Mouse (Mus musculus) embryonic facial prominence, embryonic 11.5 days (tissue): ENCODE results near the gene Dtx1. TPM values are rescaled to one million over a fixed set of nuclear protein-coding genes. Genes with fewer than 3 reads are reported as not detected.
A peak's percentile ranks its signal among the peaks of the same experiment; 100 is the strongest.

Source experiments
- ATAC-seq: fragments of 200-750 bp; cut with Nextera tagmentation; replicated peaks from 2 replicates; pipeline ENCODE4 v1.8.0; 2017; ENCODE audit warnings: low read depth; ENCODE audit not compliant: insufficient number of reproducible peaks, low FRiP score, low TSS enrichment
- DNase-seq: peaks from one replicate; pipeline ENCODE4 v3.0.0-alpha.2; 2015; ENCODE audit warnings: low spot score
- H3K27ac ChIP-seq: fragments of 300-500 bp; sonication (generic); replicated peaks from 2 replicates; pipeline ENCODE4 v1.5.1; 2014; ENCODE audit warnings: mild to moderate bottlenecking, low read depth, low read length, control low read depth
- H3K27me3 ChIP-seq: fragments of 300-500 bp; sonication (generic); 2 replicates; pipeline ENCODE4 v1.6.1; 2014; ENCODE audit warnings: mild to moderate bottlenecking, low read length, moderate library complexity, mixed read lengths; ENCODE audit not compliant: control insufficient read depth, insufficient read depth
- H3K36me3 ChIP-seq: fragments of 300-500 bp; sonication (generic); replicated peaks from 2 replicates; pipeline ENCODE4 v1.6.1; 2014; ENCODE audit warnings: low read depth, mild to moderate bottlenecking, low read length, moderate library complexity, mixed read lengths; ENCODE audit not compliant: control insufficient read depth, insufficient read depth
- H3K4me1 ChIP-seq: fragments of 300-500 bp; sonication (generic); 2 replicates; pipeline ENCODE4 v1.6.1; 2014; ENCODE audit warnings: low read length, mixed read lengths; ENCODE audit not compliant: control insufficient read depth, insufficient read depth
- H3K4me2 ChIP-seq: fragments of 300-500 bp; sonication (generic); 2 replicates; pipeline ENCODE4 v1.6.1; 2014; ENCODE audit warnings: low read depth, mild to moderate bottlenecking, control low read depth, low read length, moderate library complexity
- H3K4me3 ChIP-seq: fragments of 300-500 bp; sonication (generic); 2 replicates; pipeline ENCODE4 v1.5.1; 2014; ENCODE audit warnings: low read depth, low read length, control low read depth
- H3K9ac ChIP-seq: fragments of 300-500 bp; sonication (generic); replicated peaks from 2 replicates; pipeline ENCODE4 v1.6.1; 2014; ENCODE audit warnings: mild to moderate bottlenecking, control low read depth, low read length
- H3K9me3 ChIP-seq: fragments of 300-500 bp; sonication (generic); replicated peaks from 2 replicates; pipeline ENCODE4 v1.6.1; 2016; ENCODE audit warnings: mild to moderate bottlenecking, low read length, inconsistent platforms, mixed read lengths; ENCODE audit not compliant: control insufficient read depth
- WGBS: fragments of 180-500 bp; shearing (Covaris S2); extraction: QIAGEN DNeasy Blood & Tissue Kit; methylation state at CpG from one replicate; pipeline ENCODE4 v1.1.7; 2014; 5-methylcytosine and 5-hydroxymethylcytosine counted together
- polyA plus RNA-seq: library from polyadenylated mRNA; unstranded; fragments of >200 nt; fragmentation: Nextera tagmentation; extraction: Ambion mirVana; gene quantifications from 2 replicates; pipeline ENCODE4 v1.2.1, GENCODE M21; 2014

Dtx1 gene
- polyA plus RNA-seq, result 3.3 TPM in 2 replicates

DNA sequence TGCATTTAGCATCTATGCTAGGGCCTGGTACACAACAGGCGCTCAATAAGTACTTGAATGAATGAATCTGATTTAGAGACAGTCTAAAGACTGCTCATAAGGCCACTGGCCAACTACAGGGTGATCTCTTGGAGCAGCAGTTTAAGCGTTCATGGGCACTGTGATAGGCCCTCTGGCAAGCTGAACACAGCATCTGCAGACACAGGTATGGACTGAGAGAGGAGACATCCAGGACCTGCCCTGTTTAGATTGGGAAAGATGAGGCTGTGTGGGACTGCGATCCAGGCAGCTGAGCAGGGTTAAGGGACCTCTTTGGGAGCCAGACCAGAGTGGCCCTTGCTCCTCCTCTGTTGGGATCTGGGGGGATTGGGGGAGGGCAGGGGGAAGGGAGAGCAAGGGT, at the start of gene Dtx1:
Gene Dtx1, minus strand, starts transcription at position 101 of the 400 bp plus-strand sequence.
- DNase-seq (no peak), ATAC-seq (no peak)
- peaks cover 46% of the 10 kb centered on the region for H3K27me3 ChIP-seq
- H3K9me3 ChIP-seq, result no peaks in the 10 kb centered on the region
- H3K4me2 ChIP-seq, result peak within 1 kb of the TSS; percentile 67
- peak within 1 kb of the TSS; percentile 46 for H3K9ac ChIP-seq
- no peak within 1 kb of the TSS for H3K27ac ChIP-seq
- WGBS, result 35% methylated on average over 3 of the region's 3 CpGs
- H3K4me3 ChIP-seq, result peak within 1 kb of the TSS; percentile 46
- peaks cover 8% of the 10 kb centered on the region for H3K4me1 ChIP-seq
- H3K36me3 ChIP-seq, result no peaks in the 10 kb centered on the region

DNA sequence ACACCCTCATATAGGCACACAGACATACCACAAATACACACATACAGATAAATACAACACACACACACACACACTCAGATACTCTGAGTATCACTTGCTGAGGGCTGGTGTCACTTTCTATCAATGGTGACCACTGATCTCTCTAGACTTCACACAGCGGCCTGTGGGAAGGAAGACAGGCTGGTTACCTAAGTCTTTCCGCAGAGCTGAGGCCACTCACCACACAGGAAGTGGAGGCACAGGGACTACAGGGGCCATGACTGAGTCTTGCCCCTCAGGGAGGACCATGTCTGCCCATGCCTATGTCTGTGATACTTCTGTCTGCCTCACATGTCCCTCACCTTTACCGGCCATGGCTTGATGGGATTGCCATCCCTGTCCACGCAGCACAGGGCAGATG, 42.5 kb upstream of the Dtx1 start:
- Histone ChIP-seq H3K9ac (no peak overlapping the region), H3K27me3 (no peaks in the 10 kb centered on the region), H3K4me1 (no peaks in the 10 kb centered on the region), H3K4me3 (no peak overlapping the region), H3K27ac (no peak overlapping the region), H3K36me3 (no peaks in the 10 kb centered on the region), H3K9me3 (no peaks in the 10 kb centered on the region), H3K4me2 (no peak overlapping the region)
- DNase-seq, result no peak
- no peak for ATAC-seq
- 93% methylated on average over 4 of the region's 4 CpGs for WGBS

DNA sequence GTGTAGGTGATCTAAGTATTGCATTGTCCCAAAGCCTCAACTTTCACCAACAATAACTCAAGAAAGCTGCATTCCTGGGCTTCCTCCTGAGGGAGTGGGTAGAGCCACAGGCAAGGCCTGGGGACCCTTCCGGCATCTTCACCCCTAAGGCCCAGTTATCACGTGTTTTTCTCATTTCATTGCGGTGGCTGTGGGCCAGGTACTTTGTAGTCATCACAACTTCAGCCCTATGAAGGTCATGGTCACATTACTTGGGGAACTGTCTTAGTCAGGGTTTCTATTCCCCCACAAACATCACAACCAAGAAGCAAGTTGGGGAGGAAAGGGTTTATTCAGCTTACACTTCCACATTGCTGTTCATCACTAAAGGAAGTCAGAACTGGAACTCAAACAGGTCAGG, 41.1 kb upstream of the Dtx1 start:
- Histone ChIP-seq H3K4me1 (no peaks in the 10 kb centered on the region), H3K4me2 (no peak overlapping the region), H3K36me3 (no peaks in the 10 kb centered on the region), H3K27me3 (no peaks in the 10 kb centered on the region), H3K27ac (no peak overlapping the region), H3K9me3 (no peaks in the 10 kb centered on the region), H3K4me3 (no peak overlapping the region), H3K9ac (no peak overlapping the region)
- no peak for ATAC-seq
- 76% methylated on average over 3 of the region's 3 CpGs for WGBS
- no peak for DNase-seq

DNA sequence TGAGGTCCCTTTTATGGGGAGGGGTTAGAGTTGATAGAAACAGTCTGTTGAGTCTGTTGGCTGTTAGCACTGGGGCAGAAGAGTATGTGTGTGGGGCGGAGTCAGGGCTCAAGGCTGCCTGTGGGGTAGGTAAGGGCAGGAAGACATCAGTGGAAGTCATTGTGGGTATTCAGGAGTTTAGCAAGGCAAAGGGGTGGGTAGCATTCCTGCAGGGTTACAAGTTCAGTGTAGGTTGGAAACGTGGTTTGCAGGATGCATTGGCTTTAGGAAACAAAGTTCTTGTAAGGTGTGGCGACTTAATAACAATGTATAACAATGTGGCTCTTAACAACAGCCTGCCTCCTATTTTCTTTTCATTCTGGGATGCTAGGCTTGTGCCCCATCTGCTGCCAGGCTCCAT, 39.5 kb upstream of the Dtx1 start:
- no peak overlapping the region for H3K4me3 ChIP-seq
- ATAC-seq (no peak), DNase-seq (no peak)
- no peak overlapping the region for H3K9ac ChIP-seq
- WGBS, result 77% methylated on average over 3 of the region's 3 CpGs
- H3K27ac ChIP-seq, result no peak overlapping the region
- H3K36me3 ChIP-seq, result no peaks in the 10 kb centered on the region
- H3K27me3 ChIP-seq, result no peaks in the 10 kb centered on the region
- no peaks in the 10 kb centered on the region for H3K9me3 ChIP-seq
- no peaks in the 10 kb centered on the region for H3K4me1 ChIP-seq
- no peak overlapping the region for H3K4me2 ChIP-seq

DNA sequence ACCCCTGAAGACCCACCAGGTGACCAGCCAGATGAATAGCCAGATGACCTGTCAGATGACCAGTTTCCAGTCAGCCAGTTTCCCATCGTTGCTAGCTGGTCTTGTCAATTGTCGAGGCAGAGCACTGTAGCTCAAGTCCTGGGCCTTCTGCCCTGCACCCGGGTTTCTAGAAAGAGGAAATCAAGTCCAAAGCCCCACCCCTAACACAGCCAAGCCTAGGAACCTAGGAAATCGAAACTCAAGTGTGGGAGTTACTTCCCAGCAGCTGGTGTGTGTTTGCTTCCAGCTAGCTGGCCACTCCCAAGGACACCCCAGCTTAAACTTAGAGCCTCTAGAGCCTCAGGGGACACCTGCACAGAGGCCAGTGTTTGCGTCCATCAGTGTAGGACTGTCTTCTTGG, 38.0 kb upstream of the Dtx1 start, which contains the start of gene Oas2:
Gene Oas2, minus strand, starts transcription at position 166 of the 400 bp plus-strand sequence.
- no peaks in the 10 kb centered on the region for H3K9me3 ChIP-seq
- 68% methylated on average over 5 of the region's 5 CpGs for WGBS
- no peak within 1 kb of the TSS for H3K27ac ChIP-seq
- ATAC-seq (no peak), DNase-seq (no peak)
- H3K36me3 ChIP-seq, result no peaks in the 10 kb centered on the region
- no peak within 1 kb of the TSS for H3K4me3 ChIP-seq
- no peaks in the 10 kb centered on the region for H3K27me3 ChIP-seq
- H3K9ac ChIP-seq, result no peak within 1 kb of the TSS
- H3K4me2 ChIP-seq, result no peak within 1 kb of the TSS
- no peaks in the 10 kb centered on the region for H3K4me1 ChIP-seq

DNA sequence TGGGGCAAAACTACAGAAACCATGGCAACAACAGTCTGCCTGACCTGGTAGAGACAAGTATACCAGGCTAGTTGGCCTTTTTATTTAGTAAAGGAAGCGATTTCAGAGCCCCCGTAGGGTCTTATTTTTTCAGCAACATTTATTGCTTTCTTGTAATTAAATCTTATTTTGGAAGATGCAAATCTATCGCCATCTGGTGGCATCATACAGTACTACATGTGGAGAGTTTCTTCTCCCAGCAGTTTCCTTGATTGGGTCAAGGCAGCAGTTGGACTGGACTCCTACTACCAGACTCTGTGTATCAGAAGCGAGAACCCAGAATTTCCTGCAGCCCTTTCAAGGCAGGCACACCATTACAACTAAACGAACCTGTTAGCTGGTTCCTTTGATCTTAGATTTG, 34.7 kb upstream of the Dtx1 start:
- H3K4me1 ChIP-seq, result no peaks in the 10 kb centered on the region
- no peaks in the 10 kb centered on the region for H3K27me3 ChIP-seq
- H3K36me3 ChIP-seq, result no peaks in the 10 kb centered on the region
- no peak overlapping the region for H3K9ac ChIP-seq
- no peak overlapping the region for H3K27ac ChIP-seq
- DNase-seq (peak; percentile 75), ATAC-seq (no peak)
- H3K4me3 ChIP-seq, result no peak overlapping the region
- no peaks in the 10 kb centered on the region for H3K9me3 ChIP-seq
- WGBS, result 15% methylated on average over 5 of the region's 5 CpGs
- no peak overlapping the region for H3K4me2 ChIP-seq

DNA sequence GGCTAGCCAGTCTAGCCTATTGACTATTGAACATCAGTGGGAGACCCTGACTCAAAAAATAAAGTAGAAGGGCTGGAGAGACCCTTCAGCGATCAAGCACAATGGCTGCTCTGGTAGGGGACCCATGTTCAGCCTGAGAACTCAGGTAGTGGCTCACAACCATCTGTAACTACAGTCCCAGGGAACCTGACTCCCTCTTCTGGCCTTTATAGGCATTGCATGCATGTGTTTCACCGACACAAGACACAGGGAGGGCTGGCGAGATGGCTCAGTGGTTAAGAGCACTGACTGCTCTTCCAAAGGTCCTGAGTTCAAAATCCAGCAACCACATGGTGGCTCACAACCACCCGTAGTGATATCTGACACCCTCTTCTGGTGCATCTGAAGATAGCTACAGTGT, 30.4 kb upstream of the Dtx1 start:
- WGBS, result 24% methylated on average over 4 of the region's 4 CpGs
- H3K27me3 ChIP-seq, result no peaks in the 10 kb centered on the region
- no peaks in the 10 kb centered on the region for H3K36me3 ChIP-seq
- H3K9ac ChIP-seq, result no peak overlapping the region
- H3K4me1 ChIP-seq, result no peaks in the 10 kb centered on the region
- DNase-seq (peak; percentile 67), ATAC-seq (no peak)
- H3K4me2 ChIP-seq, result no peak overlapping the region
- no peaks in the 10 kb centered on the region for H3K9me3 ChIP-seq
- no peak overlapping the region for H3K27ac ChIP-seq
- H3K4me3 ChIP-seq, result no peak overlapping the region

DNA sequence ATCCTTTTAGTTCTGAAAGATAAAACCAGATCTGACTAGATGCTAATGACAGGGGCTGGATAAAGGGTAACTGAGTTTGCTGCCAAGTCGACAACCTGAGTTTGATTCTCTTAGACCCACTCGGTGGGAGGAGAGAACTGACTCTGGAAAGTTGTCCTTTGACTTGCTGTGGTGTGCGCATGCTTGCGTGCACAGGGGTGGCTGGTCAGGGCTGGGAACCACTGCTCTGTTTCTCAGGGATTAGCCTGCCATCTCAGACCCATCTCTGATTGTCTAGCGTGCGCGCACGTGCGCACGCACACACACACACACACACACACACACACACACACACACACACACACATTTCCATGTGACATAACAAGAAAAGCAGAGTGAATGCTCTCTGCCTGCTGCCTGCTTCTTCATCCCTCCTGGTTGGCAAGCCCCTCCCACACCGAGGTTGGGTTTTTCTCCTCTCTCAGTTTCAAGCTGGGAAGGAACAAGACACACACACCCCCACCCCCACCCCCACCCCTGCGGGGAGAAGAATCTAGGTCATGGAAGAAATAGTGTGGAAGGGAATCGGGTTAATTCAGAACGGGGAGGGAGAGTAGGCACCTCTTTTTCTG, 22.8 kb upstream of the Dtx1 start:
- Histone ChIP-seq H3K27me3 (no peaks in the 10 kb centered on the region; the same call in 1 of the 2 replicates), H3K36me3 (no peaks in the 10 kb centered on the region), H3K27ac (no peak overlapping the region), H3K9ac (no peak overlapping the region), H3K4me1 (no peaks in the 10 kb centered on the region), H3K4me3 (no peak overlapping the region), H3K9me3 (no peaks in the 10 kb centered on the region), H3K4me2 (no peak overlapping the region)
- no peak for ATAC-seq
- DNase-seq, result no peak
- 67% methylated on average over 13 of the region's 14 CpGs for WGBS
